Mouse (Mus musculus): Measurements from ENCODE around the gene Klc1. TPM values are rescaled to one million over a fixed set of nuclear protein-coding genes. Genes with fewer than 3 reads are reported as not detected.

The Klc1 gene
- total RNA-seq, 1 experiment, result 47.9 TPM

GRCm38 (mm10) chr12:111794526-111795179, 36.0 kb downstream of the Klc1 start:
- peak overlapping the region; percentile 8; the same call in 1 of the 2 replicates for H3K9ac ChIP-seq (ENCODE audit: insufficient read depth, low read depth, low read length, poor library complexity, severe bottlenecking)

GRCm38 (mm10) chr12:111795180-111795895, 36.7 kb downstream of the Klc1 start:
- peak overlapping the region; percentile 20 to 33; a peak in 2 of 4 replicates for H3K4me3 ChIP-seq (ENCODE audit: insufficient read depth in 1 of 2, low read depth in 1 of 2, low read length in 2 of 2, poor library complexity in 1 of 2, severe bottlenecking in 1 of 2)
- no peaks in the 10 kb centered on the region for H3K9me3 ChIP-seq (ENCODE audit: control insufficient read depth, insufficient read depth, low read depth, low read length)
- H3K36me3 ChIP-seq (ENCODE audit: control insufficient read depth, insufficient read depth, low read length, poor library complexity, severe bottlenecking), result peaks cover 23% of the 10 kb centered on the region; the same call in 1 of the 2 replicates
- no peak for DNase-seq (ENCODE audit: low read depth, low spot score)
- no peak overlapping the region for H3K27ac ChIP-seq (ENCODE audit: insufficient read depth, low read depth, low read length, poor library complexity, severe bottlenecking)
- peaks cover 0 to 9% of the 10 kb centered on the region in 2 experiments; a peak in 2 of 4 replicates for H3K4me1 ChIP-seq (ENCODE audit: control insufficient read depth in 2 of 2, insufficient read depth in 2 of 2, low read length in 2 of 2, poor library complexity in 1 of 2)
- peak overlapping the region; percentile 14 for H3K9ac ChIP-seq (ENCODE audit: insufficient read depth, low read depth, low read length, poor library complexity, severe bottlenecking)
- in situ Hi-C loops (cut with MboI; ENCODE audit: low sequenced_read_pairs in 2 of 2, unreplicated experiment in 2 of 2), result no loop called here
- TF ChIP-seq CHD2 (IDR thresholded peaks at IDR 0.05; ENCODE audit: low read depth, low read length) (no peak), ZNF384 (IDR thresholded peaks at IDR 0.05; ENCODE audit: low read depth, low read length) (no peak), HCFC1 (IDR thresholded peaks at IDR 0.05; ENCODE audit: borderline replicate concordance, insufficient read depth, low read length) (no peak), ZC3H11A (IDR thresholded peaks at IDR 0.05; ENCODE audit: borderline replicate concordance, low read depth, low read length) (no peak), MAFK (IDR thresholded peaks at IDR 0.05; ENCODE audit: insufficient read depth, low read depth, low read length) (no peak)

More at GRCm38 (mm10) chr12:111794526-111795179, 36.0 kb downstream of the Klc1 start:
- no peak overlapping the region for H3K27ac ChIP-seq (ENCODE audit: insufficient read depth, low read depth, low read length, poor library complexity, severe bottlenecking)
- no peak for TF ChIP-seq CHD2 (IDR thresholded peaks at IDR 0.05; ENCODE audit: low read depth, low read length)
- no peak for TF ChIP-seq MAFK (IDR thresholded peaks at IDR 0.05; ENCODE audit: insufficient read depth, low read depth, low read length)
- TF ChIP-seq HCFC1 (IDR thresholded peaks at IDR 0.05; ENCODE audit: borderline replicate concordance, insufficient read depth, low read length), result no peak
- TF ChIP-seq ZNF384 (IDR thresholded peaks at IDR 0.05; ENCODE audit: low read depth, low read length), result no peak
- TF ChIP-seq ZC3H11A (IDR thresholded peaks at IDR 0.05; ENCODE audit: borderline replicate concordance, low read depth, low read length), result no peak
- H3K4me1 ChIP-seq (ENCODE audit: control insufficient read depth in 2 of 2, insufficient read depth in 2 of 2, low read length in 2 of 2, poor library complexity in 1 of 2), result peaks cover 0 to 12% of the 10 kb centered on the region in 2 experiments; a peak in 2 of 4 replicates
- no peaks in the 10 kb centered on the region for H3K9me3 ChIP-seq (ENCODE audit: control insufficient read depth, insufficient read depth, low read depth, low read length)
- in situ Hi-C loops (cut with MboI; ENCODE audit: low sequenced_read_pairs in 2 of 2, unreplicated experiment in 2 of 2), result no loop called here
- DNase-seq (ENCODE audit: low read depth, low spot score), result no peak
- H3K36me3 ChIP-seq (ENCODE audit: control insufficient read depth, insufficient read depth, low read length, poor library complexity, severe bottlenecking), result peaks cover 29% of the 10 kb centered on the region
- no peak overlapping the region for H3K4me3 ChIP-seq (ENCODE audit: insufficient read depth in 1 of 2, low read depth in 1 of 2, low read length in 2 of 2, poor library complexity in 1 of 2, severe bottlenecking in 1 of 2)

GRCm38 (mm10) chr12:111797251-111797650, 38.6 kb downstream of the Klc1 start:
- Histone ChIP-seq H3K9me3 (ENCODE audit: control insufficient read depth, insufficient read depth, low read depth, low read length) (no peaks in the 10 kb centered on the region), H3K36me3 (ENCODE audit: control insufficient read depth, insufficient read depth, low read length, poor library complexity, severe bottlenecking) (peaks cover 20% of the 10 kb centered on the region; the same call in 1 of the 2 replicates), H3K4me3 (ENCODE audit: insufficient read depth in 1 of 2, low read depth in 1 of 2, low read length in 2 of 2, poor library complexity in 1 of 2, severe bottlenecking in 1 of 2) (no peak overlapping the region), H3K9ac (ENCODE audit: insufficient read depth, low read depth, low read length, poor library complexity, severe bottlenecking) (no peak overlapping the region), H3K27ac (ENCODE audit: insufficient read depth, low read depth, low read length, poor library complexity, severe bottlenecking) (no peak overlapping the region), H3K4me1 (ENCODE audit: control insufficient read depth in 2 of 2, insufficient read depth in 2 of 2, low read length in 2 of 2, poor library complexity in 1 of 2) (peaks cover 0 to 9% of the 10 kb centered on the region in 2 experiments; a peak in 2 of 4 replicates)
- TF ChIP-seq ZNF384 (IDR thresholded peaks at IDR 0.05; ENCODE audit: low read depth, low read length), result no peak
- no peak for TF ChIP-seq CHD2 (IDR thresholded peaks at IDR 0.05; ENCODE audit: low read depth, low read length)
- TF ChIP-seq MAFK (IDR thresholded peaks at IDR 0.05; ENCODE audit: insufficient read depth, low read depth, low read length), result no peak
- in situ Hi-C loops (cut with MboI; ENCODE audit: low sequenced_read_pairs in 2 of 2, unreplicated experiment in 2 of 2), result no loop called here
- no peak for DNase-seq (ENCODE audit: low read depth, low spot score)

GRCm38 (mm10) chr12:111798493-111798892, 39.8 kb downstream of the Klc1 start:
- H3K9me3 ChIP-seq (ENCODE audit: control insufficient read depth, insufficient read depth, low read depth, low read length), result no peaks in the 10 kb centered on the region
- peaks cover 0 to 6% of the 10 kb centered on the region in 2 experiments; a peak in 2 of 4 replicates for H3K4me1 ChIP-seq (ENCODE audit: control insufficient read depth in 2 of 2, insufficient read depth in 2 of 2, low read length in 2 of 2, poor library complexity in 1 of 2)
- no peak overlapping the region for H3K9ac ChIP-seq (ENCODE audit: insufficient read depth, low read depth, low read length, poor library complexity, severe bottlenecking)
- DNase-seq (ENCODE audit: low read depth, low spot score), result no peak
- no peak overlapping the region for H3K4me3 ChIP-seq (ENCODE audit: insufficient read depth in 1 of 2, low read depth in 1 of 2, low read length in 2 of 2, poor library complexity in 1 of 2, severe bottlenecking in 1 of 2)
- in situ Hi-C loops (cut with MboI; ENCODE audit: low sequenced_read_pairs in 2 of 2, unreplicated experiment in 2 of 2), result no loop called here
- TF ChIP-seq MAFK (IDR thresholded peaks at IDR 0.05; ENCODE audit: insufficient read depth, low read depth, low read length) (no peak), ZNF384 (IDR thresholded peaks at IDR 0.05; ENCODE audit: low read depth, low read length) (no peak), ZC3H11A (IDR thresholded peaks at IDR 0.05; ENCODE audit: borderline replicate concordance, low read depth, low read length) (no peak), CHD2 (IDR thresholded peaks at IDR 0.05; ENCODE audit: low read depth, low read length) (no peak), HCFC1 (IDR thresholded peaks at IDR 0.05; ENCODE audit: borderline replicate concordance, insufficient read depth, low read length) (no peak)
- H3K36me3 ChIP-seq (ENCODE audit: control insufficient read depth, insufficient read depth, low read length, poor library complexity, severe bottlenecking), result peaks cover 29% of the 10 kb centered on the region; the same call in 1 of the 2 replicates
- H3K27ac ChIP-seq (ENCODE audit: insufficient read depth, low read depth, low read length, poor library complexity, severe bottlenecking), result no peak overlapping the region
